Mouse (Mus musculus) thymus, postnatal 36 days (tissue): ENCODE data around the gene Prf1.

Source experiments
- DNase-seq, 2 experiments: peaks; one replicate each; pipeline ENCODE4 v3.0.0; 2022; ENCODE audit warnings: mixed read lengths in 2 of 2

The Prf1 gene

GRCm38 (mm10) chr10:61290016-61290415 lies 7.6 kb upstream of the Prf1 start:
- DNase-seq = no peak

- no peak for DNase-seq
Observed at GRCm38 (mm10) chr10:61290479-61290878, 7.2 kb upstream of the Prf1 start.

- no peak for DNase-seq
Observed at GRCm38 (mm10) chr10:61294242-61294641, 3.4 kb upstream of the Prf1 start.

GRCm38 (mm10) chr10:61296713-61297445 lies 754 bp upstream of the Prf1 start:
- no peak for DNase-seq

- no peak for DNase-seq
Observed at GRCm38 (mm10) chr10:61300996-61301395, 3.4 kb downstream of the Prf1 start.

- DNase-seq = no peak
Observed at GRCm38 (mm10) chr10:61304046-61304445, 6.4 kb downstream of the Prf1 start.

GRCm38 (mm10) chr10:61305928-61306590 lies 8.4 kb downstream of the Prf1 start:
- DNase-seq = peak; percentile 39 to 52

GRCm38 (mm10) chr10:61308706-61309320 lies 11.2 kb downstream of the Prf1 start:
- no peak for DNase-seq

GRCm38 (mm10) chr10:61312159-61312558 lies 14.5 kb downstream of the Prf1 start:
- no peak for DNase-seq

GRCm38 (mm10) chr10:61312754-61313153 lies 15.1 kb downstream of the Prf1 start:
- no peak for DNase-seq

- DNase-seq = no peak
Observed at GRCm38 (mm10) chr10:61313750-61314149, 16.1 kb downstream of the Prf1 start.

GRCm38 (mm10) chr10:61315324-61315880 lies 17.8 kb downstream of the Prf1 start:
- DNase-seq = no peak

- no peak for DNase-seq
Observed at GRCm38 (mm10) chr10:61318527-61318926, 20.9 kb downstream of the Prf1 start.

- no peak for DNase-seq
Observed at GRCm38 (mm10) chr10:61324717-61325116, 27.1 kb downstream of the Prf1 start.

GRCm38 (mm10) chr10:61325782-61326328 lies 28.2 kb downstream of the Prf1 start:
- DNase-seq = no peak

GRCm38 (mm10) chr10:61327545-61327944 lies 29.9 kb downstream of the Prf1 start:
- no peak for DNase-seq

GRCm38 (mm10) chr10:61328927-61329326 lies 31.3 kb downstream of the Prf1 start:
- no peak for DNase-seq

- no peak for DNase-seq
Observed at GRCm38 (mm10) chr10:61331046-61331445, 33.4 kb downstream of the Prf1 start.

GRCm38 (mm10) chr10:61334545-61334944 lies 36.9 kb downstream of the Prf1 start:
- no peak for DNase-seq

GRCm38 (mm10) chr10:61336137-61336536 lies 38.5 kb downstream of the Prf1 start:
- DNase-seq = peak; percentile 65 to 78

- no peak for DNase-seq
Observed at GRCm38 (mm10) chr10:61336592-61336991, 39.0 kb downstream of the Prf1 start.

- DNase-seq = no peak
Observed at GRCm38 (mm10) chr10:61337665-61338064, 40.0 kb downstream of the Prf1 start.

- peak in 1 of 2 experiments; percentile 19 for DNase-seq
Observed at GRCm38 (mm10) chr10:61339216-61339615, 41.6 kb downstream of the Prf1 start.
